10 mouse cellular contexts compared by ENCODE assay signal in genomic region chr2:27703852-27704640, GRCm38 (mm10). TPM values are rescaled to one million over a fixed set of nuclear protein-coding genes. Genes with fewer than 3 reads are reported as not detected.
A peak's percentile ranks its signal among the peaks of the same experiment; 100 is the strongest.
DNase-seq lines count a peak whose midpoint lies in the region; ATAC-seq lines count a peak whose summit lies in the region.
"Had no signal": no experiment of that assay in that cellular context is flagged by ENCODE, and none has a peak within 500 bp of the region (broad histone marks: within the 10 kb centered on the region; RNA-seq: fewer than 3 reads in every experiment).

No protein-coding gene starts in this region.

- no peak overlapping the region for H3K4me3 ChIP-seq in midbrain, embryonic 14.5 days (replicated peaks; ENCODE audit: low read depth, low read length)
- H3K4me3 ChIP-seq: hindbrain, embryonic 15.5 days had no signal

- H3K27ac ChIP-seq in midbrain, embryonic 14.5 days (replicated peaks; ENCODE audit: low read depth, low read length) = no peak overlapping the region
- H3K27ac ChIP-seq: hindbrain, embryonic 15.5 days had no signal

- peaks cover 19% of the 10 kb centered on the region for H3K4me1 ChIP-seq in midbrain, embryonic 14.5 days (ENCODE audit: control insufficient read depth, insufficient read depth, low read length)

- no peak overlapping the region for H3K4me2 ChIP-seq in midbrain, embryonic 14.5 days (ENCODE audit: low read length)
- H3K4me2 ChIP-seq: hindbrain, embryonic 15.5 days had no signal

- no peaks in the 10 kb centered on the region for H3K27me3 ChIP-seq in midbrain, embryonic 14.5 days (ENCODE audit: control insufficient read depth, insufficient read depth, low read length)
- H3K27me3 ChIP-seq: hindbrain, embryonic 15.5 days had no signal

- no peak for ATAC-seq in midbrain, embryonic 14.5 days (ENCODE audit: low FRiP score, low TSS enrichment)

- no peaks in the 10 kb centered on the region for H3K36me3 ChIP-seq in midbrain, embryonic 14.5 days (ENCODE audit: control insufficient read depth, insufficient read depth, low read length)
- H3K36me3 ChIP-seq: hindbrain, embryonic 15.5 days had no signal

- 74% methylated on average over 9 of the region's 9 CpGs for WGBS in midbrain, embryonic 14.5 days

- peak; percentile 87 to 90 for DNase-seq in adrenal gland, adult (ENCODE audit: inconsistent age in 2 of 2, low spot score in 1 of 2)
- DNase-seq in adrenal gland, postnatal 4 days (ENCODE audit: low spot score in 2 of 2) = no peak
- peak; percentile 81 to 85 for DNase-seq in adrenal gland, postnatal 36 days
- DNase-seq in heart, postnatal 4 days = peak; percentile 47
- peak; percentile 37 for DNase-seq in lung, postnatal 25 days (ENCODE audit: low spot score)
- no peak for DNase-seq in layer of hippocampus, adult 8-10 months (ENCODE audit: low spot score in 2 of 2)
- DNase-seq in midbrain, embryonic 14.5 days = no peak
- no peak for DNase-seq in urinary bladder, adult 18-20 months (ENCODE audit: low spot score in 2 of 2)
- DNase-seq: thymus, postnatal 36 days had no signal

- H3K9ac ChIP-seq in midbrain, embryonic 14.5 days (replicated peaks; ENCODE audit: low read length) = no peak overlapping the region
- H3K9ac ChIP-seq: hindbrain, embryonic 15.5 days had no signal

- H3K9me3 ChIP-seq in midbrain, embryonic 14.5 days (ENCODE audit: control insufficient read depth, low read length) = no peaks in the 10 kb centered on the region
- H3K9me3 ChIP-seq: hindbrain, embryonic 15.5 days had no signal

RNA-seq across cellular contexts. Expression of gene Rxra, which starts 27.8 kb away (rescaled TPM):
- 10 to 100 TPM; 58.4 to 59.3 TPM for total RNA-seq in adrenal gland, postnatal 4 days (2021)
- total RNA-seq in adrenal gland, postnatal 36 days (2021) = 10 to 100 TPM; 49.2 to 51.4 TPM
- total RNA-seq in heart, postnatal 4 days (2021) = 10 to 100 TPM; 39.0 to 43.2 TPM
- 10 to 100 TPM; 31.6 to 33.9 (median 32.9) TPM for total RNA-seq in layer of hippocampus, adult 8-10 months (2022)
- 1.9 and 2.5 TPM in 2 replicates for polyA plus RNA-seq in midbrain, embryonic 14.5 days (2014; fragmentation: Nextera tagmentation; extraction: Ambion mirVana)

Comparison
In these comparisons a context has a peak if more than half of its experiments do, and no peak if none do; other contexts are left out.
1. DNase-seq: peak in adrenal gland, adult (2 of 2), adrenal gland, postnatal 36 days (2 of 2), heart, postnatal 4 days (single experiment) and lung, postnatal 25 days (single experiment); none in adrenal gland, postnatal 4 days (0 of 2), layer of hippocampus, adult 8-10 months (0 of 2), midbrain, embryonic 14.5 days (single experiment) and urinary bladder, adult 18-20 months (0 of 2).